Mouse (Mus musculus) myocyte (in vitro differentiated cells): ENCODE measurements around the gene Cacng8. TPM values are rescaled to one million over a fixed set of nuclear protein-coding genes. Genes with fewer than 3 reads are reported as not detected.

Experiments
- H3K27me3 ChIP-seq: one replicate; pipeline ENCODE4 v1.6.1; 2011; ENCODE audit not compliant: control insufficient read depth, insufficient read depth, insufficient read length
- H3K36me3 ChIP-seq: one replicate; pipeline ENCODE4 v1.6.1; 2011; ENCODE audit not compliant: control insufficient read depth, insufficient read depth
- H3K4me2 ChIP-seq: one replicate; pipeline ENCODE4 v1.6.1; 2011; ENCODE audit warnings: low read depth, control low read depth
- H3K4me3 ChIP-seq: one replicate; pipeline ENCODE4 v1.5.1; 2011; ENCODE audit warnings: mild to moderate bottlenecking, control low read depth, moderate library complexity
- H3K79me2 ChIP-seq: one replicate; pipeline ENCODE4 v1.6.1; 2011; ENCODE audit not compliant: control insufficient read depth, insufficient read depth
- H3ac ChIP-seq: one replicate; pipeline ENCODE4 v1.6.1; 2011; ENCODE audit not compliant: control insufficient read depth, insufficient read length
- CEBPB ChIP-seq: IDR thresholded peaks from 2 replicates; pipeline ENCODE4 v1.6.1; 2011; ENCODE audit warnings: mild to moderate bottlenecking, moderate library complexity; ENCODE audit not compliant: poor library complexity, insufficient read depth, severe bottlenecking
- E2F4 ChIP-seq: IDR thresholded peaks from one replicate; pipeline ENCODE4 v1.6.1; 2011; ENCODE audit warnings: mild to moderate bottlenecking, control low read depth, moderate library complexity; ENCODE audit not compliant: insufficient read depth
- MAX ChIP-seq: IDR thresholded peaks from one replicate; pipeline ENCODE4 v1.6.1; 2011; ENCODE audit warnings: low read depth, mild to moderate bottlenecking, control low read depth
- MYOD1 ChIP-seq, 3 experiments: IDR thresholded peaks; one replicate each; pipeline ENCODE4 v1.6.1; 2011; ENCODE audit warnings: control low read depth in 2 of 3, low read depth in 2 of 3, mild to moderate bottlenecking in 2 of 3, moderate library complexity in 1 of 3; ENCODE audit not compliant: insufficient read length in 2 of 3, control insufficient read depth in 1 of 3
- MYOG ChIP-seq, 3 experiments: IDR thresholded peaks; one replicate each; pipeline ENCODE4 v1.6.1; 2011; ENCODE audit warnings: control low read depth in 2 of 3, low read depth in 2 of 3, mild to moderate bottlenecking in 2 of 3; ENCODE audit not compliant: insufficient read length in 2 of 3, control insufficient read depth in 1 of 3, insufficient read depth in 1 of 3
- POLR2A ChIP-seq: IDR thresholded peaks from one replicate; pipeline ENCODE4 v1.6.1; 2011; ENCODE audit warnings: low read depth, mild to moderate bottlenecking, control low read depth, moderate library complexity; ENCODE audit not compliant: insufficient read length
- POLR2AphosphoS2 ChIP-seq: IDR thresholded peaks from one replicate; pipeline ENCODE4 v1.6.1; 2011; ENCODE audit warnings: low read depth, control low read depth; ENCODE audit not compliant: insufficient read length
- REST ChIP-seq: IDR thresholded peaks from one replicate; pipeline ENCODE4 v1.6.1; 2011; ENCODE audit warnings: mild to moderate bottlenecking, control low read depth, moderate library complexity; ENCODE audit not compliant: insufficient read depth, insufficient read length
- SRF ChIP-seq: IDR thresholded peaks from one replicate; pipeline ENCODE4 v1.6.1; 2011; ENCODE audit warnings: low read depth; ENCODE audit not compliant: control insufficient read depth, insufficient read length
- TCF12 ChIP-seq: IDR thresholded peaks from one replicate; pipeline ENCODE4 v1.6.1; 2011; ENCODE audit warnings: mild to moderate bottlenecking, control low read depth; ENCODE audit not compliant: poor library complexity, insufficient read depth, severe bottlenecking
- TCF3 ChIP-seq: IDR thresholded peaks from one replicate; pipeline ENCODE4 v1.6.1; 2011; ENCODE audit warnings: low read depth, control low read depth; ENCODE audit not compliant: insufficient read length
- USF1 ChIP-seq: IDR thresholded peaks from one replicate; pipeline ENCODE4 v1.6.1; 2011; ENCODE audit warnings: low read depth, mild to moderate bottlenecking, control low read depth, moderate library complexity
- polyA plus RNA-seq: library from polyadenylated mRNA; unstranded; fragments of >200 nt; fragmentation: generic; extraction: Trizol; gene quantifications from one replicate; pipeline ENCODE4 v1.2.1, GENCODE M21; 2012; ENCODE audit warnings: missing spikeins

The Cacng8 gene
- 0.18 TPM for polyA plus RNA-seq

- Histone ChIP-seq H3K27me3 (no peaks in the 10 kb centered on the region), H3K36me3 (no peaks in the 10 kb centered on the region), H3K4me3 (no peak within 1 kb of the TSS), H3K4me2 (no peak within 1 kb of the TSS), H3K79me2 (no peaks in the 10 kb centered on the region), H3ac (no peak within 1 kb of the TSS)
- no peak for TF ChIP-seq E2F4
- TF ChIP-seq MYOD1 (IDR thresholded peaks at IDR 0.05; ENCODE audit: control insufficient read depth in 1 of 3, insufficient read length in 2 of 3, low read depth in 2 of 3), result no peak
- TF ChIP-seq TCF12, result no peak
- no peak for TF ChIP-seq POLR2A
- no peak for TF ChIP-seq MYOG (IDR thresholded peaks at IDR 0.05; ENCODE audit: control insufficient read depth in 1 of 3, insufficient read depth in 1 of 3, insufficient read length in 2 of 3, low read depth in 2 of 3)
- TF ChIP-seq REST, result no peak
- no peak for TF ChIP-seq SRF
- no peak for TF ChIP-seq CEBPB
- no peak for TF ChIP-seq USF1
- TF ChIP-seq MAX, result no peak
- TF ChIP-seq TCF3, result no peak
- TF ChIP-seq POLR2AphosphoS2, result no peak
Measured at GRCm38 (mm10) chr7:3390413-3391080, at the start of gene Cacng8. Gene Cacng8 (plus strand): TSS chr7:3390683.

- TF ChIP-seq MYOG (IDR thresholded peaks at IDR 0.05; ENCODE audit: control insufficient read depth in 1 of 3, insufficient read depth in 1 of 3, insufficient read length in 2 of 3, low read depth in 2 of 3) (no peak), CEBPB (no peak), TCF3 (no peak), TCF12 (no peak), POLR2AphosphoS2 (no peak), MYOD1 (IDR thresholded peaks at IDR 0.05; ENCODE audit: control insufficient read depth in 1 of 3, insufficient read length in 2 of 3, low read depth in 2 of 3) (no peak), MAX (no peak), USF1 (no peak), E2F4 (no peak), SRF (no peak), REST (no peak), POLR2A (no peak)
- Histone ChIP-seq H3K4me3 (no peak overlapping the region), H3K36me3 (no peaks in the 10 kb centered on the region), H3K27me3 (no peaks in the 10 kb centered on the region), H3K4me2 (no peak overlapping the region), H3ac (no peak overlapping the region), H3K79me2 (no peaks in the 10 kb centered on the region)
Measured at GRCm38 (mm10) chr7:3343861-3344260, 46.6 kb upstream of the Cacng8 start.

DNA sequence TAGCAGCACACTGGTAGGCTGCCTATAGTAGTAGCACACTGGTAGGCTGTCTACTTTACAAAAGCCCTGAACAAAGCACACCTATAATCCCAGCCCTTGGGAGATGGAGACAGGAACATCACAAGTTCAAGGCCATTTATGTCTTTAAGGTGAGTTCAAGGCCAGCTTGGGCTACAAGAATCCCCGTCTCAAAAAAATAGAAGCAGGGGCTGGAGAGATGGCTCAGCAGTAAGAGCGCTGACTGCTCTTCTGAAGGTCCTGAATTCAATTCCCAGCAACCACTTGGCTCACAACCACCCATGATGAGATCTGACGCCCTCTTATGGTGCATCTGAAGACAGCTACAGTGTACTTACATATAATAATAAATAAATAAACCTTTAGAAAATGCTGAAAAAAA is 45.2 kb upstream of the Cacng8 start:
- Histone ChIP-seq H3K79me2 (no peaks in the 10 kb centered on the region), H3K36me3 (no peaks in the 10 kb centered on the region), H3K27me3 (no peaks in the 10 kb centered on the region), H3ac (no peak overlapping the region), H3K4me3 (no peak overlapping the region), H3K4me2 (no peak overlapping the region)
- TF ChIP-seq POLR2A (no peak), REST (no peak), USF1 (no peak), POLR2AphosphoS2 (no peak), MYOD1 (IDR thresholded peaks at IDR 0.05; ENCODE audit: control insufficient read depth in 1 of 3, insufficient read length in 2 of 3, low read depth in 2 of 3) (no peak), CEBPB (no peak), MYOG (IDR thresholded peaks at IDR 0.05; ENCODE audit: control insufficient read depth in 1 of 3, insufficient read depth in 1 of 3, insufficient read length in 2 of 3, low read depth in 2 of 3) (no peak), E2F4 (no peak), MAX (no peak)

DNA sequence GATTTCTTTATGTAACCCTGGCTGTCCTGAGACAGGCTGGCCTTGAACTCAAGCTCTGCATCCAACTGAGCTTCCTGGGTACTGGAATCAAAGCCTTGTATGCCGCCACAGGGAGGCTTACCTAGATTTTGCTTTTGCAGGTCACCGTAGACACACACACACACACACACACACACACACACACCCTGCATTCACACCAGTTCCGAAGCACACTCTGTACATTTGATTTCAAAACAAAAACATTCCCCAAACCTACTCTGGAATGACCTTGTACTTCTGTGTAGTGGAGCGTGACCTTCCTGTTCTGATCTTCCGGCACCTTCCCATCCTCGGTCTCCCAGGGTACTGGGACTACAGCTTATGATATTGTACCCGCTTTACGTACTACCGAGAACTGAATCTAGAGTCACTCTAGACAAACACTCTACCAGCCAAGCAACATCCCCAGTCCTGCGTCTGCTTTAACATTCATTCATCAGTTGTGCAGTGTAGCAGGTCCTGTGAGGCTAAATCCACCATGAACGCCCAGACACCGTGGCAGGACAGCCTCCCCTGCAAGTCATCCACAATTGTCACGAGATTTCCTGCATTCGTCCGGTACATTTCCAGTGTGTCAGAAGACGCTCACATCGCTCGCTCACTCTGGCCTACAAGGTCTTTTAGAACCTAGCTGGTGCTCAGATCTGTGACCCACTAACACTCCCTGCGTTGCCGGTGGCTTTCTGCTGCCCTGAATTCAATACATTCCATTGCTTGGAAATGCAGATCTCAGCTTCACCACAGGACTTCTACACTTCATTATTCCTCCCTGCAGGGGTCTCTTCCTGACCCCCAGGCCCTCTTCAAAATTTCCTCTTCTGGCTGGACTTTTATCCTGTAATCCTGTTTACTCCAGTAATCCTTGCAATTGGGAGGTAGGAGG is 42.9 kb upstream of the Cacng8 start:
- Histone ChIP-seq H3K27me3 (no peaks in the 10 kb centered on the region), H3ac (no peak overlapping the region), H3K36me3 (no peaks in the 10 kb centered on the region), H3K4me3 (no peak overlapping the region), H3K4me2 (no peak overlapping the region), H3K79me2 (no peaks in the 10 kb centered on the region)
- TF ChIP-seq TCF3 (no peak), MAX (no peak), SRF (no peak)
